Mouse (Mus musculus) T-helper 17 cell (primary cell): ENCODE results near the gene Mgme1.

ENCODE experiments used
- in situ Hi-C, 2 experiments: fragments of 300-600 bp; cut with MboI, MseI; formaldehyde crosslinking; loops; 1 replicate in 1 of 2; 2 replicates in 1 of 2; pipeline ENCODE4 v1.15.1; 2025; ENCODE audit warnings: high pct_unique_total_duplicates in 2 of 2

Mgme1 gene

DNA sequence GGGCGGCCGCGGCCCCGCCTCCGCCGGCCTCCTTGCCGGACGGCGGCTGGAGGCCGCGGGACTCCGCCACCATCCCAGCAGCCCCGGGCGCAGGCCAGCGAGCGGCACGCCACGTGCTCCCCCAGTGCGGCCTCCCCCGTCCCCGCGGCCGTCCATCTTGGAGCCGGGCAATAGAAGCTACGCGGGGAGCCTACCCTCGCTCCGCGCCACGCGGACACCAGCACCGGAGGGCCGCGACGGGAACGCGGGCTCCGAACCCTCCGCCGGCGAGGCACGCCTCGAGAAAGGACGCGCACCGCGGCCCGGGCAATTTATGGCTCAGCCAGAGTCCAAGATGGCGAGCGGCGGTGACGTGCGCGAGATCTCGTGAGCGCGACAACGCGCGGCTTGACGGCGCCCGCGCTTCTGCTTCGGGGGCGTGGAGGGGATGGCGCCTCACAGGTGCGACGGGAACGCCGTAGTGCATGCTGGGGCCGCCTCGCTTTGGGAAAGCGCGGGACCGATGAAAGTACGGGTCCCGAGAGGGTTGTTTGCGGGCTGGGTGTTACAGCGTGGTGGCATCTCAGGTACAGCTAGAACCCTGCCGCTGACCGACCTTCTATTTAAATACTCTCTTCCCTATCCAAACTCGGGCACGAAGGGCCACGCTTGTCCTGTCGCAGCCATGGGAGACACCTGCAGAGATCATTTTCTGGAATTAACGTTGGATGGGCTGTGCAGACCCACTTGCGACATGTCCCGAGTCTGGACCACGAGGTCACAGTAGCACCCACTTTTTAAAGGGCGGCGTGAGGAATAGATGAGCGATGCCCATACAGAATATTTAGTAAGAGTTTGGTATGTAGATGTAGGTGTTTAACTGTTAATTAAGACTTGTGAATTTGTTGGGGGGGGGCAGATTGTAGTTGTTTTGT lies at the start of gene Mgme1, which contains the start of gene Snx5:
Gene Mgme1, plus strand, starts transcription at position 157 of the 914 bp plus-strand sequence.
Gene Snx5, minus strand, starts transcription at position 400 of the 914 bp plus-strand sequence.
- in situ Hi-C loops, result loop anchor here (10.0 to 25.0 kb wide), 3 partner anchors 314 to 1642 kb away; partner anchors contain the start of genes Naa20 (in 1 of the 2) and Snrpb2 (in 1 of the 2)

- in situ Hi-C loops, result loop anchor here in 1 of 2 experiments (10.0 kb wide), 1 partner anchor 390 kb away; no protein-coding TSS in a partner anchor
Observed at GRCm38 (mm10) chr2:144224351-144224750, 46.1 kb upstream of the Mgme1 start.

DNA sequence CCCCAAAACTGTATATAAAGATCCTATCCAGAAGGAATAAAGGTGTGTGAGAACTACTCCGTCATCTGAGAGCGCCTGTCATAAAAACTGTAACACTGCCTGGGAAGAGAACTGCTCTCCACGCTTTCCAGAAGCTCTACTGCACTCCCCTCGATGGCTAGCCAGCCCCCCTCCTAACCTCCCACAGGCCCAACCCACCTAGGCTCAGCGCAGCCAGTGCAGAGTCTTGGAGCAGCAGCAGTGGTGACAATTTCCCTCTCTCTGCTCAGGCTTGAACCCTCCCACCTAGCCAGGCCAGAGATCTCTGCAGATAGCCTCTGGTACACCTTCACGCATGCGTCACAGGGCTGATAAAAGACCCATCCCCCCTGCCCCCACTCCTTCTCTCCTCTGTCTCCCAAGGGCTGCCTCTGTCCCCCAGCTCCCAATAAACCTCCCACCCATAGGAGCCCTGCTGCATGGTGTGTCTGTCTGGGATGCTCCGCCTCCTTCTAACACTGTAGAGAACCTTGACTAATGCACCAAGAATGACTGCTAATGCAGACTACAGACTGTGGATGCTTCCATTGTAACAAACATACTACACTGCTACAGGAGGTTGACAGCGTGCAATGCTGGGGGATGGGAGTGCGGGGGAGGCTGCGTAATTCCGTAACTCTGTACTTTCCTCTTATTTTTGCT lies 43.4 kb upstream of the Mgme1 start:
- in situ Hi-C loops, result loop anchor here in 1 of 2 experiments (10.0 kb wide), 1 partner anchor 392 kb away; no protein-coding TSS in a partner anchor

DNA sequence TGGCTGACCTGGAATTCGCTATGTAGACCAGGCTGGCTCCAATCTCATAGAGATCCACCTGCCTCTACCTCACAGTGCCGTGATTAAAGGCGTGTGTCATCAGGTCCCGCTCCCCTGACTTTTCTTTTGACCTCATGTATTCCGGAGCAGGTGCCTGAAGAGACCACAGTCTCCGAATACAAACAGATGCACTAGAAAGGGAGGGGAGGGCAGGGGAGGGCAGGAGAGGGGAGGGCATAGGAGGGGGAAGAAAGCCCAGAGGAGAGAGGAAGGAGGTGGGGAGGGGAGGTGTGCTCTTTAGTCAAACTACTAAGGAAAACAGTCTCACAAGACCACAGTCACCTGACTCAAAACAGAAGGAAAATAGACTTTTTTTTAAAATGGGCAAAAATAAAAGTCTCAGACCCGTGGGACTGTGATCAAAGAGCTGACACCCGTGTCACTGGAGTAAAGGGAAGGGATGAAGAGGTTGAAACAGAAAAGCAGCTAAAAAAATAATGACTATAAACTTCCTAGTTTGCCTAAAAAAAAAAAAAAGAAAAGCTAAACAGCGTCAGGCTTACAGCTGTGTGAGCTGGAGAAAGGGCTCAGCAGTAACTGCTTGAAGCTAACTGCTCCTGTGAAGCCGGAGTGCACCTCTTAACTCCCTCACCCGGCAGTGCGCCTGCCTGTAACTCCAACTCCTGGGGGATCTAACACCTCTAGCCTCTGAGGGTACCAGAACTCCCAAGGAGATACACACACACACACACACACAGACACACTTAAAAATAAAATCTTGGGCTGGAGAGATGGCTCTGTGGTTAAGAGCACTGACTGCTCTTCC lies 41.7 kb upstream of the Mgme1 start:
- in situ Hi-C loops, result loop anchor here in 1 of 2 experiments (10.0 kb wide), 1 partner anchor 394 kb away; no protein-coding TSS in a partner anchor

- in situ Hi-C loops, result loop anchor here in 1 of 2 experiments (5.0 to 10.0 kb wide), 3 partner anchors 227 to 1105 kb away; no protein-coding TSS in a partner anchor
Observed at GRCm38 (mm10) chr2:144229647-144230046, 40.8 kb upstream of the Mgme1 start.

DNA sequence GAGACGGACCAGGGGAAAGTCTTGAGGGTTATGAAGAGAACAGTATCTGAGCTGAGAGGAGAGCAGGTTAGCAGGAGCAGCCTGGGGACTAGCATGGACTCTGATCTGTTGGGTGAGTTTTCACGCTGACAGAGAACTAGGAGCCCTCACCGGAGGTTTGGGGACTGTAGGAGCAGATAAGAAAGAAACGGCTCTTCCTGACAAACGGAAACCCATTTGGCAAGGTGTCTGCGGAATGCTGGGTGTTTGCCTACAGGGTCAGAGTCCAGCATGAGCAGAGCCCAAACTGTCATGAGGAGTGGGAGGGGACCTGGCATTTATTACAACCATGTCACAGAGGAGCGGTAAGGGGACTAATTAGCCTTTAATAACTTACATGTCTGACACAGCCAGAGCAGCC lies 40.0 kb upstream of the Mgme1 start:
- in situ Hi-C loops, result loop anchor here in 1 of 2 experiments (5.0 to 10.0 kb wide), 2 partner anchors 228 to 1106 kb away; no protein-coding TSS in a partner anchor

GRCm38 (mm10) chr2:144231115-144231514 lies 39.3 kb upstream of the Mgme1 start:
- in situ Hi-C loops, result loop anchor here in 1 of 2 experiments (5.0 to 10.0 kb wide), 2 partner anchors 229 to 1106 kb away; no protein-coding TSS in a partner anchor

GRCm38 (mm10) chr2:144233534-144233933 lies 36.9 kb upstream of the Mgme1 start:
- in situ Hi-C loops, result loop anchor here in 1 of 2 experiments (5.0 to 10.0 kb wide), 2 partner anchors 231 to 1109 kb away; no protein-coding TSS in a partner anchor

- in situ Hi-C loops, result loop anchor here in 1 of 2 experiments (10.0 kb wide), 1 partner anchor 1111 kb away; no protein-coding TSS in a partner anchor
Observed at GRCm38 (mm10) chr2:144235776-144236175, 34.7 kb upstream of the Mgme1 start.

- in situ Hi-C loops, result loop anchor here in 1 of 2 experiments (10.0 kb wide), 1 partner anchor 1112 kb away; no protein-coding TSS in a partner anchor
Observed at GRCm38 (mm10) chr2:144236791-144237584, 33.5 kb upstream of the Mgme1 start.

DNA sequence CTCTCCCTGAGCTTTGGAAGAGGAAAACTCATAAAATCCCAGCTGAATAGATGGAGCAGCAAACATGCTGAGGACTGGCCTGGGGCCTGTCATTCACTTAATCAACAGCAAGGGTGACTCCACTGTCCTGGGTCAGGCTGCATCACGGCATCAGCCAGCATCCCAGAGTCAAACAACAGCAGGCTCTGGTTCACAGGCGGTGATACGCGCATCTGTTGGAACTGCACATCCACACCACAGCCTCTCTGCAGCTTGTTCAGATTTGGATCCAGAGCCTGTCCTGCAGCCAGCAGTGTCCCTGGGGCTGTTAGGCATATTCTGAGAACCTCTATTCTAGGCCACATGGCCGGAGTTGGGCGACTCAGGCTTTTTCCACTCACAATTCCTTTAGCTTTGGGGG lies 32.1 kb upstream of the Mgme1 start:
- in situ Hi-C loops, result loop anchor here in 1 of 2 experiments (10.0 kb wide), 1 partner anchor 1114 kb away; no protein-coding TSS in a partner anchor

GRCm38 (mm10) chr2:144239318-144239717 lies 31.1 kb upstream of the Mgme1 start:
- in situ Hi-C loops, result loop anchor here in 1 of 2 experiments (10.0 kb wide), 1 partner anchor 1115 kb away; no protein-coding TSS in a partner anchor

DNA sequence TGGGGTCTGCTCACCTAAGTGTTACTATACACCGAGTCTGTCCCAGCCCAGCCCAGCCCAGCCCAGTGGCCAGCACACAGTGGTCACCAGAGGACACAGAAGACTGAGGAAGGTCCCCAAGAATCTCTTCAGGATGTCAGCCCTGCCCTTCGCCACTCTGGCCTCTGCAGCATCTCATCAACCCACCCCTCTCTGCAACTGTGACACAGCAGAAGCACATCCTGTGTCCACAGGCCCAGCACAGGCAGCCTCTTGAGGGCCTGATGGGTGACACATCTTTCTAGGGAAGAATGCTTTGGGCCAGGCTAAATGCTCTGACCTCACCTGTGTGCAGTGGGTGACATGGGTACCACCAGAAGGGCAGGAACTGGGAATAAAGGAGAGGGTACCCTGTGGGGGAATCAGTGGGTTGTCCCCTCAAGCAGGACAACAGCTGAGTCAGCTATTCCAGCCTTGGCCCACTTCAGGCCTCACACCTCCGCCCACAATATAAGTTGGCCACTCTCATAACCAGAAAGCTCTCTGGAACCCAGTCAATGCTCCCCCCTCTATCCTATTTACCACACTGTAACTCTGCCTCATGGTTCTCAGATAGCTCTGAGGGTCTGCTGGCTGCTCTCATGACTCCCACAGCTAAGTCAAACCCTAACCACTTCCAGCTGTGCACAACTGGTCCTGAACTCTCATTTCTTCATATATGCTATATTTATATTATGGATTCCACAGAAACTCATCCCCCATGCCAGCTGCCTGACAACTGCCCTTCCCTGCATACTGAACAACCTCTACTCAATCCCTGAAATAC lies 30.2 kb upstream of the Mgme1 start:
- in situ Hi-C loops, result no loop called here

- in situ Hi-C loops, result no loop called here
Observed at GRCm38 (mm10) chr2:144245464-144245863, 25.0 kb upstream of the Mgme1 start.

DNA sequence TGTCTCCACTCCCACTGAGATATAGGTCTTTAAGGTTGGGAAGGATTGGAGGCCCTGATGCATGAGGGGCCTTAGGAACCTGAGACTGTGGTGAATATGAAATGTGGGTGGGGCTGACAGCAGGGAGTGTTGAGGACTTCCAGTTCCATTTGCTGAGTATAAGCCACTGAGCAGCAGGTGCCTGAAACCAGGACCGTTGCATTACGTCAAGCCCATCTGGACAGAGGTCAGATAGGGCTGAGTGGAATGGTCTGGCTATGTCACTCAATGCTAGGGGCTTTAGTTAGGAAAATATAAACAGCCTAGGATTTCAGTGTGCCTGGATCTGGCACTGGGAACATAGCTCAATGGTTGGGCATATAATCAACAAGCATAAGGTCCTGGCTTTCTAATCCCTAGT lies 24.2 kb upstream of the Mgme1 start:
- in situ Hi-C loops, result no loop called here

GRCm38 (mm10) chr2:144247337-144247978 lies 23.0 kb upstream of the Mgme1 start:
- in situ Hi-C loops, result no loop called here

- in situ Hi-C loops, result no loop called here
Observed at GRCm38 (mm10) chr2:144248613-144249376, 21.7 kb upstream of the Mgme1 start.
